Mouse (Mus musculus): ENCODE measurements around the gene Cog5.

Gene Cog5

DNA sequence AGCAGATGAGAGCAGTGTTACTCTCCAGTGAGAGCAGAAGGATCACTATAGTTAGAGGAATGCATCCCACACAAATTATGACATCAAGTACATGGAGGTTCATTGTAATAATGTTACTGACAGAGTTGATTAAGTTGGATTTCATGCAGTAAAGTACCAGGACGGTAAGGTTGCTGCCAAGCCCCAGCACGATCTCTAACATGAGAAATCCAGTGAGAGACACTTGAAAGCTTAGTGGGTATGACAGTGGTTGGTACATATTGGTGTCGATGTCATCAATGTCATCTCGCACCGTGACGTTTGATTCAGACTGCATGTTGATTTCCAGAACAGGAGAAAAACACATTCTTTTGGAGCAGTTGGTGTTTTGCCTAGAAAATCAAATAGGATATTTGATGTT lies 55.0 kb downstream of the Cog5 start:
- no peak for DNase-seq (ENCODE audit: low read depth, low spot score)

DNA sequence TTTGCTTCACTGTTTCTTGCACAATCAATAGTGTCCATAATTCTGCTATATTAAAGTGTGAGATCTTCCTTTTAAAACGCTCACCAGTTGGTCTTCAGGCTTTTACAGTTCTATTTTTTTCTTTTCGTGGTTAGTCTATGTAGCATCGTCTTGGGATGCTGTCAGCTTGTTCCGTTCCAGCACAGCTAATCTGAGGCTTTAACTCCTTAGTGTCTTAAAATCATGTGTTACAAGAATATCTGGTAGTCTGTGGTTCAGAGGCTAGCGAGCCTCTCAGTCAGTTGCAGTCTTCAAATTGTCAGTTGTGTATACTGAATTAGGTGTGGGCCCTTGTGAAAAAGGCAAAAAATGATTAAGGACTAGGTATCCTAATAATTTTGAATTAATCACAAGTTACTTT lies 57.6 kb downstream of the Cog5 start:
- DNase-seq (ENCODE audit: low read depth, low spot score): no peak

DNA sequence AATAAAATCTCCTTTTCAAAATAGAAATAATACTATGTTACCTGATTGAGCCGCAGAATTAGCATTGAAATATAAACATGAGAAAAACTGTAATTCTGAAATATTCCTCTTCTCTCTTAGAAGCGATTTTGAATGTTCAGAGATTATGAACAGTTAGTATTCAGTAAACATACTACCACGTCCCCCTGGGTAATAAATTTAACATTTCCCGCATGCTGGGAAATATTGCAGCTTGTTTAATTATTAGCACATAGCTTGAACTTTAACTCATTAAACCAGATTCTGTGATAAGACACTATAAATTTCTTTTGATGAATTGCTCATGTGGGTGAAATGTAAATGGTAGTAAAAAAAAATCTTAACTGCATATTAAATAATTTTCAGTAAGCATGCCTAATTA lies 58.1 kb downstream of the Cog5 start:
- DNase-seq (ENCODE audit: low read depth, low spot score): no peak

DNA sequence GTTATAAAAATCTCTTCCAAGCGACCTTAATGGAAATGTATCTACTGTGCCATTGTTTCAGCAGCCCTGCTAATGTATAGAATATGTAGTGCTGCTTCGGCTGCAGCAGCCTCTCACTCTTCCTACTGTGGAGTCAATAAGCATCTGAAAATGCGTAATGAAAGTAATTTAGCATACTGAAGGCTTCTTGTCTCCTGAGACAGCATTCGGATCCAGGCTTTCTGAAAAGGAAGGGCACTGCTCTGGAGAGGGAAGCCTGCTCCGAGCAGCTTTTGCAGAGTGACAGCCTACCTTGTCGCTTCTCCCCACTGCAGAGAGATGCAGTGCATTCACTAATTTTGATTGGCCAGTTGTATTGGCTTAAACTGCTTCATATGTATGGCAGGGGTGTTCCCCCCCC lies 58.9 kb downstream of the Cog5 start, which contains the start of gene Gpr22:
Gpr22 (minus strand) TSS at position 348 of the 400 bp plus-strand sequence.
- no peak for DNase-seq (ENCODE audit: low read depth, low spot score)

DNA sequence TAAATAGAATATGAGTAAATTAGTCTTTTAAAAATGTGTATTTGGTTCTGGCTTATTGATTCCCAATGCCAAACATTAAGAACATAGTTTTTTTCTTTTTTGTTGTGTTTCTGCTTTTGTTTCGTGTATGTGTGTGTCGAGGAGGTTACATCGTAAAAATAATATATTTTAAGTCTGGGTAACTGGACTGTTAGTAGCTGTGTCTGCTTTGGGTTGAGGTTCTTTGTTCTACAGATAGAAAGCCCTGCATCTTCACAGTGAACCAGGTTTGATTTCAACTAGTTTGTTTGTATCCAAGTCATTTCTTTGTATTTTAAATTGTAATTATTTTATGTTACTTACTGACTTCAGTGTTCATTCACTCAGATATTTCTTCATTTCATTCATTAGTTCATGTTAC lies 59.4 kb downstream of the Cog5 start:
- no peak for DNase-seq (ENCODE audit: low read depth, low spot score)

DNA sequence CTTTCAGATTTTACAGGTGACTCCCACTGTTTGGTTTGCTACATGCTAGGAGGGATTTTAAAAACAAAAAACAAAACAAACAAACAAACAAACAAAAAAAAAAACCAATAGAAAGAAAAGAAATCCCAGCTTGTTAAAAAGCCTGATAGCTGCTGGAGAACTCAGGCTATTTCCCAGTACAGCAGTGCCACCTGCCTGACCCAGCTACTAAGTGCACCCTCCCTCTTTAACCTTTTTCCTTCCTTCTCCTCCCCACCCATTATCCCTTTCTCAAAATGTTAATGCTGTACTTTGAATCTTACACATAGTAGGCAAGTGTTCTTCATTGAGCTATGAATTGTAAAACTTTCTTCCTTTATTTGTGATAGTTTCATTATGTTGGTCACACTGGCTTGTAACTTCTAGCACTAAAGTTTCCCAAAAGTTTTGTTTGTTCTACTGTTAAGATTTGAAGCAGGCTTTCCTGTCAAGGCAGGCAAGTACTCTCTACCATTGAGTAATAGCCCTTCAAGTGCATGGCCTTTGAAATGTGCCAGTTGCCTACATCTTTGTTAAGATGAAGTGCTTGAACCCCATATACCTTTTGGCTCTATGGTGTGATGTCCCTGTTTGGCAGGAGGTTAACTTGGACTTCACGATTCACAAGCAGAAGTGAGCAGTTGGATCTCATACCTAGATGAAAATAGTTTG lies 65.1 kb downstream of the Cog5 start:
- DNase-seq (ENCODE audit: low read depth, low spot score): peak; percentile 51

DNA sequence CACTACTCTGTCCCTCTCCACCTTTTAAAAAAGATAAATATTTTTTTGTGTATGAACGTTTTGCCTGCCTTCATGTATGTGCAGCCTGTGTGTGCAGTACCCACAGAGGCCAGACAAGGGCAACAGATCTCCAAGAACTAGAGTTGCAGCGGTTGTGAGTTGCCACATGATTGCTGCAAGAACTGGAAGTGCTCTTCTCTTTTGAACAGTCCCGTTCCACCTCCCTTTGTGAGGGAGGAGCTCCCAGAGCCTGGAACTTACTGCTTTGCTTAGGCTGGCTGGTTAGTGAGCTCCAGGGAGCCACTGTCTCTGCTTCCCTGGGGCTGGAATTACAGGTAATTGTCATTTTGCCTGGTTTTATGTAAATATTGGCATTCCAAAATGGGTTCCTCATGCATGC lies 69.9 kb downstream of the Cog5 start:
- no peak for DNase-seq (ENCODE audit: low read depth, low spot score)

DNA sequence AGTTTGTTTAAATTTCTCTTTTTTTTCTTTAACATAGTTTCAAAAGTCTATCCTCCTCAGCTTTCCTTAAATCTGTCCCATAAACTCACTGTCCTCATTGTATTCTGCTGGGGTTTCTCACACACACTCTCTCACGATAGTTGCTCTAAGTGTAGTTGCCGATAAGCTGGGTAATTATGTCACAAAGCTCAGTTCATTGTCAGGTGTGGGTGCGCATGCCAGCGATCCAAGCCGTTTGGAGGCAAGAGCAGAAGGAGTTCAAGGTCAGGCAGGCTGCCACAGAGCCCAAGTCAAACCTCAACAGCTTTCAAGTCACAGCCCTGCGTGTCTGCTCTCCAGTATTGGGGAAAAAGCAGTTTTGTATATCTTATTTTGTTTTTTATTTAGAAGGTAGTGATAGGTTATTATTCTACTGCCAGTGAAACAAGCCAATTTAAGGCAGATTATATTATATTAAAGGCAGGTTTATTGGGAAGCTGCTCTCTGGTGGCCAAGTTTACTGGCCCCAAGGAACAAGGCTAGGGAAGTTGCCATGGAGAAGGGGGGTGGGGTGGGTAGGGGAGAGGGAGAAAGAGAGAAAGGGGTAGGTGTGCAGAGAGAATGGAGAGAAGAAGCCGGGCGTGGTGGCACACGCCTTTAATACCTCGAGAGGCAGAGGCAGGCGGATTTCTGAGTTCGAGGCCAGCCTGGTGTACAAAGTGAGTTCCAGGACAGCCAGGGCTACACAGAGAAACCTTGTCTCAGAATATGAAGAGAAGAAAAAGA lies 71.0 kb downstream of the Cog5 start:
- DNase-seq (ENCODE audit: low read depth, low spot score): no peak

DNA sequence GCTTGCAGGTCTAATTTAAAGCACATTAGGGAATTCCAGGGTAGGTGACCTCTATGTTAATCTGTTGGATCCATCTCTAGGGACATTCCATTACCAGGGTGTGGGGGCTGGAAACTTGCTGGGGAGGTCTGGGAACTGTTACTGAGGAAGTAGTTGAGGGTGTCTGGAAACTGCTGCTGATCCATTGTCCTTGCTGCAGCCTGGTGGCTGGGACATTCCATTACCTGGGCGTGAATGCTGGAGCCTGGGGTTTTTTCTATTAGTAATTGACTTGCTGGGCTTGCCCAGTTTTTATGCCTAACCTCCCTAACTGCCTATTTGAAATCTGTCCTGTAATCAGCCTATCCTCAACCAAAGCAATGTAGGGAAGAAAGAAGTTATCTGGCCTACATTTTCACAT lies 72.0 kb downstream of the Cog5 start:
- DNase-seq (ENCODE audit: low read depth, low spot score): no peak

DNA sequence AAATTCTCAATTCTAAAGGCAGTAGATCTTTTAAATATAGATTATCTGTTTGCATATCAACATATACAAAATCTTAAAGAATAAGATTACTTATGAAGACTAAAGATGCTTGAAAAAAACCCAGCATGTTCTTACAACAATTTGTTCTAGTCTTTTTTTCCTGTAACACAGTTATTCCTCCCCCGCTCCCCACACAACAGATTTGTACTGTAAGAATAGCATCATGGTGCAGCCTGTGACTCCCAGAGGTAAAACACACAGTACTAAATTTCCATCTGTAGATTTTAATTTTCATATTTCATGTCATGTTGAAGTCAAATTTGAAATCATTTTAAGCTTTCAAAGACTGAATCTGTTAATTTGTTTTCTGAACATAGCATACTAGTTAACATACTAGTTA lies 75.5 kb downstream of the Cog5 start:
- DNase-seq (ENCODE audit: low read depth, low spot score): no peak

DNA sequence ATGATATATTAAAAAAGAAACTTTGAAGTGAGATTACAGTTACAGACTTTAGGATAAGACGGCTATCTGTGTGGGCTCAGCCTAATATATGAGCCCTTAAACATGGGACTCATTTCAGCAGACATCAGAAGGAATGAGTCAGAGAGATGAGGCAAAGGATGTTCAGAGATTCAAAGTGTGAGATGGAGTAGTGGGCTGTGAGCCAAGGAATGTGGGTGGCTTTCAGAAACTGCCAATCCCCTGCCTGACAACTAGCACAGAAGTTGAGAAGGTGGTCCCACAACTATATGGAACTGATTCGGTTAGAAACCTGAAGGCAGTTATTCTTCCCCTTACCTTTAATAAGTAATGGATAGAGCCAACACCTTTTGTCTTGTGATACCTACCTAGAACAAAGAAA lies 79.9 kb downstream of the Cog5 start:
- DNase-seq (ENCODE audit: low read depth, low spot score): no peak

DNA sequence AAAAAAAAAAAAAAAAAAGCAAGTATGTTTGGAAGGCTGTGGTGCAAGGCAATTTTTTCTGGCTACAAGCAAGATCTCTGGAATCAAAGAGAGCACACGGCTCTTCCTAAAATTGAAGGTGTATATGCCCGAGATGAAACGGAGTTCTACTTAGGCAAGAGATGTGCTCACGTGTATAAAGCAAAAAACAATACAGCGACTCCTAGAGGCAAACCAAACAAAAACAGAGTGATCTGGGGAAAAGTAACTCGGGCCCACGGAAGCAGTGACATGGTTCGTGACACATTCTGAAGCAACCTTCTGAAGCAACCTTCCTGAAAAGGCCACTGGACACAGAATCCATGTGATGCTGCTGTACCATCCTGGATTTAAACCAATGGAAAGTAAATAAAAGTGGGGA lies 92.6 kb downstream of the Cog5 start:
- no peak for DNase-seq (ENCODE audit: low read depth, low spot score)

DNA sequence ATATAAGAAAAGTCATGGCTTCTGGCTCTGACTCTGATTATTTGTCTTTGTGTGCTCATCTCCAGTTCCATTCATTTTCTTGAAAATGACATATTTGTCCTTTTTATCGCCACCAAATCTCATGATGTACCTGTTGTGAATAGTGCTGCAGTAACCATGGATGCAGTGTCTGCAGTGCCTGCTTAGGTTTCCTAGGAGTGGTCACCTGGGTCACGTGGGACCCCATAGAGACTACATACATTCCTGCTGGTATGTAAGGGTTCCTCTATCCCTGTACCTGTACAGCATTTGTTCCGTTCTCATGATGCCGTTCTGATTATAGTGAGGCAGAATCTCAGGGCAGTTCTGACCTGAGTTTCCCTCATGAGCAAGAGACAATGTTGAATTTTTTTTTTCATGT lies 95.2 kb downstream of the Cog5 start:
- no peak for DNase-seq (ENCODE audit: low read depth, low spot score)

DNA sequence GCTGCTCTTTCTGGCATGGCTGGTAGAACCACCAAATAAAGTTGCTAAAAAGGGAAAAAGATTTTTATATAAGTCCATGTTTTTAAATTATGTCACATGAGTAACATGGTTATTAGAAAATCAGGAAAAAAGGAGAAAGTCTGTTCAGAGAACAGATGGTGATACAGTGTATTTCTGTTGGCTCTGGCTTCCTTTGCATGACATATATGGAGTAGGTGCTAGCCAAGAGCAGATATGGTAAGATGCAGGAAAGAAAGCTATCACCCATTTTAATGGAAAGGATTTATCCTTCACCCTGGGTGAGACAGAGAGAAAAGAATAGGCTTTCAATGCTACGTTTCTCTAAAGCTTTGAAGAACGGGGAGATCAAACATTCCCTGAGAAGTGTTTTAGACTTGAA lies 99.8 kb downstream of the Cog5 start:
- no peak for DNase-seq (ENCODE audit: low read depth, low spot score)

DNA sequence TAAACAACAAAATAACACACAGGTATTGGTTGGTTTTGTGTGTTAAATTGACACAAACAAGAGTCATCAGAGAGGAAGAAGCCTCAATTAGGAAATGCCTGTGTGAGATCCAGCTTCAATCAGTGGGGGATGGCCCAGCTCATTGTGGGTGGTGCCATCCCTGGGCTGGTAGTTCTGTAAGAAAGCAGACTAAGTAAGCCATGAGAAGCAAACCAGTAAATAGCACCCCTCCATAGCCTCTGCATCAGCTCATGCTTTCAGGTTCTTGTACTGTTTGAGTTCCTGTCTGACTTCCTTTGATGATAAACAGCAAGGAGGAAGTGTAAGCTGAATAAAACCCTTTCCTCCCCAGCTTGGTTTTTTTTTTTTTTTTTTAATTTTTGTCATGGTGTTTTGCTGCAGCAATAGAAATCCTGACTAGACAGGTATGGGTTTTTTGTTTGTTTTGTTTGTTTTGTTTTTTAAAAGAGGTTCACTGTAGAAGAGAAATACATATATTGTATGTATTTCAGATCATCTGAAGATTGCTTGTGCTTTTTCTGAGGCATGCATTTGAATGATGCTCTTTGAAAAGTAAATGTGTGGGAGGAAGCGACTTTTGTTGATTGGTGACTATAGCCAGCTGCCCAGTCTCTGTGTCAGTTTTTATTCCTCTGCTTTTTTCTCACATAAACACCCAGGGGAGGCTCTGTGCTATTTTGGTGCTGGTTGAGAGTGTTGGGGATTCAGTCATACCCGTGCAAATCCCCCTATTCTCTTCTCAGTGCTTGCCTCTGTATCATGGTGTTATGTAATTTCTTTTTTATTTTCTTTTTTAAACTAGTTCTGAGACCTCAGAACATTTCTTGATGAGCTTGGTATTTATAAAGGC lies 101.5 kb downstream of the Cog5 start:
- peak; percentile 48 for DNase-seq (ENCODE audit: low read depth, low spot score)

DNA sequence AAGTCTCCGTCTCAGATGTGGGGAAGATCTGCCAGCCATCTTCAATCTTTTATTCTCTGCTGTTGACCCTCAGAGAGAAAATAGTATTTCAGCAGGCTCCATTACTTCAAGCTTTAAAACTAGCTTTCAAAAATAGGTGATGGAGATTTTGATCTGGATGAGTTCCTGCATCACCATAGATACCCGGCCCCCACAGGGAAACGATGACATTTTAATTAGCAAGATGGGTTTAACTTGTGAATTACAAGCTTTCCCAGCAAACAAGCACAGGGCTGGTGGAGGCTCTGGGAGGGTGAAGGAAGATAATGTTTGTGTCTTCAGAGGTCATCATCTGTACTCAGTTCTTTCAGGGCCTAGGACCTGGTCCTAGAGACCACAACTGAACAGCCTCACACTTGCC lies 118.9 kb downstream of the Cog5 start:
- no peak for DNase-seq (ENCODE audit: low read depth, low spot score)

DNA sequence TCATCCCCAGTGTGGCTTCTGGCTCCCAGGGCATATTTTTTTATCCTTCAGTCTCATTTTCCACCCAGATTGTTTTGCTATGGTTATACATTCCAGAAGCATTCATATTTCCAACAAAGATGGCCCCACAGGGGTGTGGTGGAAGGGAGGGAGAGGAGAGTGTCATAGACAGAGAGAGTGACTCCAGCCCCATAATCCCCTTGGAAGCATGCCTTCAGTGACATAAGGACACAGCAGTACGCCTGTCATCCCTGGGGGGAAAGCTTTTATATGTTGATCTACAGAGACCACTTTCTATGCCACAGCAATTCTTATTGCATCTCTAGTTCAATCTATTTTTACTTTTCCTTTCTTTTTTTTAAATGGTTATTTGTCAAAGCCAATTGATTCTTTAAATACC lies 129.6 kb downstream of the Cog5 start:
- no peak for DNase-seq (ENCODE audit: low read depth, low spot score)

DNA sequence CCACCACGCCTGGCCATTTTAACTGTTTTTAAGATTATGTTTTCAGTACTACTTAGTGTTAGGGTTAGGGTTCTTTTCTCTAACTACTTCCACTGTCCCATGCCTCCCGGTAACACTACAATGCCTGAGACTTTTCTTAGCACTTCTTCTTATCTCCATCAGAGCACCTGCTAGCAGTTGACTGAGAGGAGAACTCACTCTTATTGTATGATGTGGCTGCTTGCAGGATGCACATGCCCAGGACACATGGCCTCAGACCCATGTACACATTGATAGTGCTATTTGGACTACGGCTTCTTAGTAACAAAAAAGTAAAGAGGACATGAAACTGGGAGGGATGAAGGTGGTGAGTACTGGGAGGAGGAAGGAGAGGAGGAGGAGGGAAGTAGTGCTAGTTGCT lies 133.9 kb downstream of the Cog5 start:
- DNase-seq (ENCODE audit: low read depth, low spot score): no peak

DNA sequence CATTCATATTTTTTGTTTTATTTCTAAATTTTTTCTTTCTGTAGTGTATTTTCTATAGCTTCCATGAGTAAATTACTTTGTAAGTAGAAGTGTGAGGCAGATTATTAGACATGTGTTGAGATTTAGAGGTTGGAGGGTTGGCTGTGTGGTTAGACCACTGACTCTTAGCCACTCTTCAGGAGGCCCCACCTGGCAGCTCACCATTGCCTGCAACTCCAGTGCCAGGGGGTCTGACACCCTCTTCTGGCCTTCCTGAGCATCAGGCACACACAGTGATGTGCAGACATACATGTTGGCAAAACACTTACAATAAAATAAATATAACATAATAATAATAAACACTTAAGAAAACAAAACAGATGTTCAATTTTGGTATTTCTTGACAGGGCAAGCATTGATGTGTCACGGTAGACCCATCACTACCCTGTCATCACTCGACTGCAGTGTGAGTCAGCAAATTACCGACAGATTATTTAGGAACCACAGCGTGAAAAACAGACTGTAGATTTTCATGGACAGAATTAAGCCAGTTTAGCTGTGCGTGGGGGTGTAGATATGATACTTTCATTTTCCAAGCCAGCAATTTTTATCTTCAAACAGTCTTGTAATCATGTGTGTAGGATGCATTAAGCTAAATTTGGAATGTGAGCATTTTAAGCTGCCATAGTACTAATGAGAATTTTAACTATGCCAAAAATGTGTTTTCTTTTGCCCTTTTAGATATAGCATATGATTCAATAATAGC lies 151.9 kb downstream of the Cog5 start:
- DNase-seq (ENCODE audit: low read depth, low spot score): no peak

DNA sequence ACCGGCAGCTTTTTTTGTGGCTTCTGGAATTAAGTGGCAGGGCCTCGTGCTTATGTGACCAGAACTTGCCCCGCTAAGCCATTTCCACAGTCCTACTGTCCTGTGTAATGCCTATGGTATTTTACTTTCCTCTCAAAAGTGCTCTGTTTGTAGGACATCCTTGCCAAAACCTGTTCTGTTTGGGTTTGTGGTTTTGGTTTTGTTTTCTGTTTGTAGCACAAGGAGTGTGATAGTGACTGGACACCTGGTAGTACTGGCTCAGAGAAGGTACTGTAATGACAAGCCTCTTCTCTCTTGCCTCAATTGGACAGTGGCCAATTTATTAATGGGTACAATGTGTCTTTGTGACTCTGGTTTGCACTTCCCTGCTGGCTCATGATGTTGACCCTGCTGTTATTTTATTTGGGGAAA lies 163.4 kb downstream of the Cog5 start:
- no peak for DNase-seq (ENCODE audit: low read depth, low spot score)

DNA sequence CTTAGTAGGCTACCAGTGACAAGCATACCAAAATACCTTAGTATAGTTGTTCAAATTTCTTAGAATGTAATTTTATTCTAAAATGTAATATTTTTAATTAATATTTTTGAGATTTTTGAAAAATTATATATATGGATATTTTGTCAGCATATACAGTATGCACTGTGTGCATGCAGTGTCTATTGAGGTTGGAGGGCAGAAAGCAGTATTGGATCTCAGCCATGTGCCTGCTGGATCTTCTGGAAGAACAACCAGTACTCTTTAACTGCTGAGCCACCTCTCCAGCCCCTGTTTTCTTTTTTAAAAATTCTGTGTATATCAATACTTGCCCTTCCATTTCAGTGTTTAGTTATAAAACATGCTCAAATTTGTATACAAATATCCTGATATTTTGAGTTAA lies 164.4 kb downstream of the Cog5 start:
- no peak for DNase-seq (ENCODE audit: low read depth, low spot score)

DNA sequence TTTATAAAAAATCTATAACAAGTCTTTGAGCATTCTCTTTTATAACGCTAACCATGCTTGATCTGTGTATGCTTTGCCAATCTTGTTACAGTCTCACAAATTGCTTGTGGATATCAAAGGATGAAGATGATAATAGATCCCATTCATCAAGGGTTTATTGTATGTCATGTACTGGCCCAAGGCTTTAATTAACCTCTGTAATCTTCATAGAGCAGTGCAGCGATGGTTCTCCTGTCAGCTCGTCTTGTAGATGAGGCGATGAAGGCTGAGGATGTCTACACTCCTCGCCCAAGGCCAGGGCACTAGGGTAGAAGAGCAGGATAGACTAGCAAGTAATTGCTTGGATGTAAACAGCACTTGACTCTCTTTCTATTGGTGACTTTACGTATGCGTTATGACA lies 164.9 kb downstream of the Cog5 start:
- DNase-seq (ENCODE audit: low read depth, low spot score): no peak
